Mouse (Mus musculus): Measurements from ENCODE around the gene Mettl5. TPM values are rescaled to one million over a fixed set of nuclear protein-coding genes. Genes with fewer than 3 reads are reported as not detected.

Gene Mettl5
- total RNA-seq, 2 experiments from 2014 or later, result 16.1 to 17.4 TPM

DNA sequence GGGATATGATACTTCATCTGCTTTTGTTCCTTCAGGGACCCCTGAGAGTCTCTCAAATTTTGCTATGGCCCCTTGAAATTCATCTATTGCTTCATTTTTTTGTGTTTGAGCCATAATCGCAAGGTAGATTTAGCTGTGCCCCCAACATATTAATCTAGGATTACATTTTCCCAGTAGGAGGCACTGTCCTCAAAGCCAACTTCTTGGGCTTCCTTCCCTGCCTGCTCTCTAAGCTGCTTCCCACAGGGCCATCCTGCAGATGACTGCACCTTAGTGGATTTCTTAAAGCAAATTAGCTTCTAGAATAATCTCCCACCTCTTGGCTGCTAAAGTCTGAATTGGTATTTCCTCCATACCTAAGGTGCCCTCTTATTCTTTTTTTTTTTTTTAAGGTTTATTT lies 27.5 kb downstream of the Mettl5 start:
- DNase-seq, result no peak

DNA sequence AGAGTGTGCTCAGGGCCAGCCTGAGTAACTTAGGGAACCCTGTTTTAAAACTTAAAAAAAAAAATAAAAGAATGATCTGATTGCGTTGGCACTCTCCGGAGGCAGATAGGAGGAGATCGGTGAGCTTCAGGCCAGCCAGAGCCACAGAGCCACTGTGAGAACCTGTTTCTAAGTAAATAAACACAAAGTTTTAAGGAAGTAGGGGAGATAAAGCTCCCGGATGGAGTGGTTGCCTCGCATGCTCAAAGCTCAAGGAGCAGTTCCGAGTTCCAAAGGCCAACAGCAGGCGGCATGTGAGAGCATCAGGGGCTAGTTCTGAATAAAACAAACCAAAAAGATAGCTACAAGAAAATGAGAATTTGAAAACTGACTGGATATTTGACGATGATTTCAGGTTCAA lies 29.0 kb downstream of the Mettl5 start:
- no peak for DNase-seq

- DNase-seq, result no peak
Observed at GRCm38 (mm10) chr2:69851427-69852058, 33.9 kb downstream of the Mettl5 start.

GRCm38 (mm10) chr2:69849215-69849614 lies 36.2 kb downstream of the Mettl5 start:
- DNase-seq, result no peak

- no peak for DNase-seq
Observed at GRCm38 (mm10) chr2:69840261-69840660, 45.2 kb downstream of the Mettl5 start.

DNA sequence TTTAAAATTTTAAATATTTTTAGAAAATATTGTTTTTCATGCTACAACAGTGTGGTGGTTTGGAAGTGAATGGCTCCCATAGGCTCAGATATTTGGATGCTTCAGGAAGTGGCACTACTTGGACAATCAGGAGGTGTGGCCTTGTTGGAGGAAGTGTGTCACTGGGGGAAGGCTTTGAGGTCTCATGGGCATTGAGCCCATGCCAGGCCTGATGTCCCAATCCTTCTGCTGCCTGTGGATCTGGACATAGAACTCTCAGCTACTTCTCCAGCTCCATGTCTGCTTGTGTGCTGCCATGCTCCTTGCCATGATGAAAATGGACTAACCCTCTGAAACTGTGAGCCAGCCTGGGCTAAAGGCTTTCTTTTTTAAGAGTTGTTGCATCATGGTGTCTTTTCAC lies 46.7 kb downstream of the Mettl5 start:
- no peak for DNase-seq

- DNase-seq, result no peak
Observed at GRCm38 (mm10) chr2:69837996-69838395, 47.4 kb downstream of the Mettl5 start.

- DNase-seq, result no peak
Observed at GRCm38 (mm10) chr2:69837244-69837967, 48.0 kb downstream of the Mettl5 start.

- DNase-seq, result no peak
Observed at GRCm38 (mm10) chr2:69830116-69830515, 55.3 kb downstream of the Mettl5 start.

- DNase-seq, result no peak
Observed at GRCm38 (mm10) chr2:69829680-69830079, 55.7 kb downstream of the Mettl5 start.

GRCm38 (mm10) chr2:69828031-69828430 lies 57.4 kb downstream of the Mettl5 start:
- DNase-seq, result no peak

GRCm38 (mm10) chr2:69826380-69826779 lies 59.0 kb downstream of the Mettl5 start:
- DNase-seq, result no peak

GRCm38 (mm10) chr2:69825898-69826297 lies 59.5 kb downstream of the Mettl5 start:
- no peak for DNase-seq

DNA sequence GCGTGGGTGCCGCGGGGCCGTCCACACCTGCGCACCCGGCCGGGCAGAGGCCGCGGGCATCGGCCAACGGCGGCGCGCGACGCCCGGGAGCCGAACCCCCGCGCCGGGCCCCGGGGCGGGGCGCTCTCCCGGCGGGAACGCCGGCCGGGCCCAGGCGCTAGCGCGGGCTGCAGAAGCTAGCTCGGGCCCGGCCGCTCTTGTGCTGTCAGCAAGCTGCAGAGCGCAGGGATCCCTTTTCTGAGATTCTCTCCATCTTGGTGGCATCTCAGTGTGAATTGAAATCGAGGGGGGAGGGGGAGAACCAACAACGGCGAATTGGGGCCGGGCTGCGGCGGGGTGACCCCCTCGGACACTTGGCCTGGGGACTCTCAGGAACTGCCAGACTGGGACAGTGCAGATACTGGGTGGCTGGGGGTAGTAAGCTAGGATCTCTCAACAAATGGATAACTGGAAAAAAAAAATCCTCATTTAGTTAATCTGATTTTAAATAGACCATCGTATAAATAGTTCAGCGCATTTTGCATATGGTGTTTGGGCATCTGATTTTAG lies 62.2 kb downstream of the Mettl5 start:
- DNase-seq, result peak; percentile 25

GRCm38 (mm10) chr2:69822361-69823128 lies 62.9 kb downstream of the Mettl5 start:
- peak; percentile 30 for DNase-seq

- no peak for DNase-seq
Observed at GRCm38 (mm10) chr2:69821711-69822110, 63.7 kb downstream of the Mettl5 start, which contains the start of gene Klhl23. TSS of gene Klhl23 (plus strand) at chr2:69821944.

Other genes starting within 250 kb of the Mettl5 start
- gene Bbs5, start 238.4 kb downstream of the Mettl5 start, total RNA-seq (2021), result 1 to 10 TPM; 3.2 to 3.8 TPM
- 100 to 1,000 TPM; 488 to 676 TPM for gene Klhl41, start 215.5 kb downstream of the Mettl5 start, total RNA-seq (2021)
- 10 to 100 TPM; 14.5 to 15.9 TPM for gene Fastkd1, start 172.1 kb downstream of the Mettl5 start, total RNA-seq (2021)
- 10 to 100 TPM; 24.8 to 30.7 TPM for gene Ppig, start 163.1 kb downstream of the Mettl5 start, total RNA-seq (2021)
- under 1 TPM; 0.43 TPM for gene Ccdc173, start 96.0 kb downstream of the Mettl5 start, total RNA-seq (2021)
- 10 to 100 TPM; 15.1 to 17.3 TPM for gene Phospho2, start 96.0 kb downstream of the Mettl5 start, total RNA-seq (2021)
- gene Klhl23, start 63.7 kb downstream of the Mettl5 start, total RNA-seq (2021), result 10 to 100 TPM; 14.1 to 19.0 TPM
- gene Ssb, start 24.1 kb downstream of the Mettl5 start, total RNA-seq (2021), result 10 to 100 TPM; 53.6 to 57.2 TPM
- gene Ubr3, start 11.6 kb upstream of the Mettl5 start, total RNA-seq (2021), result 100 to 1,000 TPM; 151 to 165 TPM
- gene Myo3b, start 153.5 kb upstream of the Mettl5 start, total RNA-seq (2021), result not detected